Mouse (Mus musculus) thymus, adult 2 months (tissue): Measurements from ENCODE around the gene Mansc1.

Source experiments
- CTCF ChIP-seq: fragments of 200-500 bp; IDR thresholded peaks from 2 replicates; pipeline ENCODE4 v1.5.1; 2012; ENCODE audit warnings: mild to moderate bottlenecking, control low read depth, low read length, moderate library complexity, borderline replicate concordance; ENCODE audit not compliant: control insufficient read depth, poor library complexity, insufficient read depth; ENCODE audit errors: extremely low read depth
- POLR2A ChIP-seq: fragments of 200-500 bp; IDR thresholded peaks from 2 replicates; pipeline ENCODE4 v1.6.1; 2012; ENCODE audit warnings: mild to moderate bottlenecking, low read length, control low read depth, moderate library complexity; ENCODE audit not compliant: control insufficient read depth, poor library complexity, insufficient read depth; ENCODE audit errors: extremely low read depth

DNA sequence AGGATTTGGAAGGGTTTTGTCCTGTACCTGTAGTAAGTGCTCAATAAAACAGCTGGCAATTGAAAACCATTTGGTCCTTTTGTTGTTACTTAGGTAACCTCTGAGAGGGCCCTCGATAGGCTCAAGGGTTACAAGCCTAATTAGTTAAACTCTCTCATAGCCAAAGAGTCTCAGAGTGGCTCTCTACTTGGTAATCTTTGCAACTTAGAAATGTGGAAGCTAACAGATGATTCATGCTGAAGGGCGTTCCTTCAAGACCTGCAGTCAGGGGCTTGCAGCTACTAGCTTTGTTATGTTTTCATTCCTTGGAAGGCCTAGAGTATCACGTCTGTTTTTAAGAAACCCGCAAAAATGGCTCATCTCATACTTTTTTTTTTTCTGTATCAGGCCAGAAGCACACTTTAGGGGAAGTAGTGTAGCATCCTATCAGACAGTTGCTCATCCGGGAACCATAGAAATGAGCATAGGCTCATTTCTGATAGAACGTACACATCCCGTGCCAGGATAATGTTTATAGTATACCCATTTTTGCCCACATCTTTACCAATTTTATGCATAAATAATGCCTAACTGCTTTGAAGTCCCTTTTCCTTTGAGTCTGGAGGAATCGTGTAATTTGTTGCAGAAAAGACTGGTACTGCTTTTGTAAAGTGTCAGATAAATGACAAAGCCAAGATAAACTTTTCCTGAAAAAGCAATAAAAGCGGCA is 9.6 kb upstream of the Mansc1 start:
- TF ChIP-seq POLR2A (no peak), CTCF (no peak)
